Mouse (Mus musculus) bone marrow, adult 2 months (tissue): ENCODE measurements around the gene Rap1a.

Experiments
- CTCF ChIP-seq: fragments of 200-500 bp; IDR thresholded peaks from 2 replicates; pipeline ENCODE4 v1.5.1; 2011; ENCODE audit warnings: low read length, control low read depth; ENCODE audit not compliant: control insufficient read depth, insufficient read depth
- POLR2A ChIP-seq: fragments of 200-500 bp; IDR thresholded peaks from 2 replicates; pipeline ENCODE4 v1.6.1; 2011; ENCODE audit warnings: low read depth, mild to moderate bottlenecking, control low read depth, low read length, borderline replicate concordance; ENCODE audit not compliant: control insufficient read depth

DNA sequence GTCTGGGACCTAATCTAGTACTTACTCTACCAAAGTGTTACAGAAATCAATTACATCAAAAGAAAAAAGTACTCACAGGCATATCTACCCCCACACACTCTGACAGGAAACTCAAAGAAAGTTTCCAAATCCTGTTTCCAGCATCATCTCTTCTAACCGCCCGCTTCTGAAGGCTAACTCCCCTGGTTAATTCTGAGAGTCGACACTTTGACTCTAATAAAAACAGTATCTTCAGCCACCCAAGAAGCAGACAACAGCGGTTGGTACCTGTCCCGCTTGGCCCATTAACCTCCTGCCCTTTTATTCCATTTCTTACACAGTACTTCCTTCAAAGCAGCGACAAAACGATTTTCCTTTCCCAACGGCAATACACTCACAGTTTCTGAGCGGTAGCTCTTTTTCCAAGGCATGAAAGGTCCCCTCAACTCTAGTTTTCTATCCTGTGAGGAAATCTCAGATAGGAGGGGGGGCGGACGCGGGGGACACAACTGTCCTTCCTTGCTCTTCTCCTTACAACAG is 921 bp downstream of the Rap1a start:
- TF ChIP-seq CTCF: no peak
- no peak for TF ChIP-seq POLR2A
